Mouse (Mus musculus): ENCODE measurements around the gene Abcc9. TPM values are rescaled to one million over a fixed set of nuclear protein-coding genes. Genes with fewer than 3 reads are reported as not detected.

The Abcc9 gene
- total and polyA plus RNA-seq, 3 experiments, result not detected

DNA sequence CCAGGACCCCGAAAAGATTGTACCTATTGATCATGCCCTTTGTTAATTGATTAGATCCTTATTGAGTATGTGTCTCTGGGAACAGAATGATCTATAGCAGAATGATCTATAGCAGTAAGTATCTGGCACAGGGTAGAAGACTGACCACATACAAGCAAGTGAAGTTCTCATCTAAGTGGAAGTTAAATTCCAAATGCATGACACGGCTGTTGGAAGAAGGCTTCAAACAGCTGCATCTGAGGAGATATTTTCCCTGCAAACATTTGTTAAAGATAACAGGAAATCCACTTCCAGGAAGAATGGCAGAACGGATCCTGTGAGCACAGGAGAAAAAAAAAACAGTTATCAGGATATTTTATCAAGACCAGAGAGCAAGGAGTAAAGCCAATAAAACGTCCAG is 158.5 kb downstream of the Abcc9 start:
- H3K27ac ChIP-seq (ENCODE audit: insufficient read depth, low read depth), result no peak overlapping the region
- H3K9ac ChIP-seq (ENCODE audit: insufficient read depth, low read depth), result no peak overlapping the region
- H3K4me2 ChIP-seq (ENCODE audit: insufficient read depth, low read depth, poor library complexity, severe bottlenecking), result no peak overlapping the region
- no peak for TF ChIP-seq KAT2A (IDR thresholded peaks at IDR 0.05; ENCODE audit: insufficient replicate concordance, low read length)
- TF ChIP-seq JUND (conservative IDR thresholded peaks at IDR 0.05; ENCODE audit: low read depth, low read length), result no peak
- TF ChIP-seq ZMIZ1 (IDR thresholded peaks at IDR 0.05; ENCODE audit: low read depth, low read length), result no peak
- TF ChIP-seq PAX5 (IDR thresholded peaks at IDR 0.05; ENCODE audit: low read length), result no peak
- TF ChIP-seq TCF12 (IDR thresholded peaks at IDR 0.05; ENCODE audit: low read depth, low read length), result no peak
- H3K27me3 ChIP-seq (replicated peaks), result no peaks in the 10 kb centered on the region
- H3K4me1 ChIP-seq (ENCODE audit: control insufficient read depth in 1 of 2, insufficient read depth in 2 of 2), result no peaks in the 10 kb centered on the region
- dilution Hi-C loops (cut with MboI; ENCODE audit: extremely low pct_ligation_motif_present, extremely low pct_unique_long_range_greater_than_20kb, low sequenced_read_pairs), result no loop called here
- H3K36me3 ChIP-seq (replicated peaks in 1 of 2; ENCODE audit: control insufficient read depth in 1 of 2, insufficient read depth in 1 of 2, low read length in 1 of 2), result no peaks in the 10 kb centered on the region
- H3K4me3 ChIP-seq (replicated peaks in 1 of 3; ENCODE audit: low read depth in 2 of 3, low read length in 2 of 3, poor library complexity in 1 of 3), result no peak overlapping the region
- H3K9me3 ChIP-seq (replicated peaks; ENCODE audit: low read length), result no peaks in the 10 kb centered on the region
- in situ Hi-C loops (cut with MboI; ENCODE audit: low pct_ligation_motif_present, low pct_unique_long_range_greater_than_20kb, low sequenced_read_pairs), result no loop called here
- no peaks in the 10 kb centered on the region for H3K79me2 ChIP-seq (replicated peaks; ENCODE audit: control insufficient read depth, extremely low read depth, insufficient read depth, poor library complexity, severe bottlenecking)
- no peak for DNase-seq (ENCODE audit: extremely low read depth)

DNA sequence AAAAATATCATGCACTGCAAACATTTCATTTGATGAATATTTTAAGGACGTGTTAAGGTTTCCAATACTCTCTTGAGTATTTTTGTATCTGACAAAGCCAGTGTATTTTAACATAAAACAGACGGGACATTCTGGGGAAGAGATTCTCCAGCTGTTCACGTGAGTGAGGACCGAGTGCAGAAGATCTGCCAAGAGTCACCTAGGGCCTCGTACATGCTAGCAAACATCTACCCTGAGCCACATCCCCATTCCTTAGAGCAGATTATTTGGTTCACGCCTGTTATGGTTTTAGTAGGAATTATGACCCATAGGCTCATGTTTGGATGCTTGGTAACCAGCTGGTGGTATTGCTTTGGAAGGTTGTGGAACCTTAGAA is 159.3 kb downstream of the Abcc9 start:
- no peak overlapping the region for H3K9ac ChIP-seq (ENCODE audit: insufficient read depth, low read depth)
- H3K9me3 ChIP-seq (replicated peaks; ENCODE audit: low read length), result no peaks in the 10 kb centered on the region
- no peaks in the 10 kb centered on the region for H3K79me2 ChIP-seq (replicated peaks; ENCODE audit: control insufficient read depth, extremely low read depth, insufficient read depth, poor library complexity, severe bottlenecking)
- no peak overlapping the region for H3K4me3 ChIP-seq (replicated peaks in 1 of 3; ENCODE audit: low read depth in 2 of 3, low read length in 2 of 3, poor library complexity in 1 of 3)
- H3K4me2 ChIP-seq (ENCODE audit: insufficient read depth, low read depth, poor library complexity, severe bottlenecking), result no peak overlapping the region
- no peak overlapping the region for H3K27ac ChIP-seq (ENCODE audit: insufficient read depth, low read depth)
- dilution Hi-C loops (cut with MboI; ENCODE audit: extremely low pct_ligation_motif_present, extremely low pct_unique_long_range_greater_than_20kb, low sequenced_read_pairs) (no loop called here), in situ Hi-C loops (cut with MboI; ENCODE audit: low pct_ligation_motif_present, low pct_unique_long_range_greater_than_20kb, low sequenced_read_pairs) (no loop called here)
- H3K36me3 ChIP-seq (replicated peaks in 1 of 2; ENCODE audit: control insufficient read depth in 1 of 2, insufficient read depth in 1 of 2, low read length in 1 of 2), result no peaks in the 10 kb centered on the region
- H3K4me1 ChIP-seq (ENCODE audit: control insufficient read depth in 1 of 2, insufficient read depth in 2 of 2), result no peaks in the 10 kb centered on the region
- TF ChIP-seq MAFK (IDR thresholded peaks at IDR 0.05; ENCODE audit: insufficient replicate concordance, low read length) (no peak), JUN (IDR thresholded peaks at IDR 0.05; ENCODE audit: insufficient read depth, low read depth, low read length) (no peak), CTCF (conservative IDR thresholded peaks at IDR 0.05 in 1 of 2, IDR thresholded peaks at IDR 0.05 in 1 of 2; ENCODE audit: low read depth in 2 of 2, low read length in 2 of 2) (no peak), POLR2A (IDR thresholded peaks at IDR 0.05; ENCODE audit: low read depth, low read length) (no peak), GABPA (IDR thresholded peaks at IDR 0.05; ENCODE audit: insufficient replicate concordance, low read depth, low read length) (no peak)
- DNase-seq (ENCODE audit: extremely low read depth), result no peak
- H3K27me3 ChIP-seq (replicated peaks), result no peaks in the 10 kb centered on the region

DNA sequence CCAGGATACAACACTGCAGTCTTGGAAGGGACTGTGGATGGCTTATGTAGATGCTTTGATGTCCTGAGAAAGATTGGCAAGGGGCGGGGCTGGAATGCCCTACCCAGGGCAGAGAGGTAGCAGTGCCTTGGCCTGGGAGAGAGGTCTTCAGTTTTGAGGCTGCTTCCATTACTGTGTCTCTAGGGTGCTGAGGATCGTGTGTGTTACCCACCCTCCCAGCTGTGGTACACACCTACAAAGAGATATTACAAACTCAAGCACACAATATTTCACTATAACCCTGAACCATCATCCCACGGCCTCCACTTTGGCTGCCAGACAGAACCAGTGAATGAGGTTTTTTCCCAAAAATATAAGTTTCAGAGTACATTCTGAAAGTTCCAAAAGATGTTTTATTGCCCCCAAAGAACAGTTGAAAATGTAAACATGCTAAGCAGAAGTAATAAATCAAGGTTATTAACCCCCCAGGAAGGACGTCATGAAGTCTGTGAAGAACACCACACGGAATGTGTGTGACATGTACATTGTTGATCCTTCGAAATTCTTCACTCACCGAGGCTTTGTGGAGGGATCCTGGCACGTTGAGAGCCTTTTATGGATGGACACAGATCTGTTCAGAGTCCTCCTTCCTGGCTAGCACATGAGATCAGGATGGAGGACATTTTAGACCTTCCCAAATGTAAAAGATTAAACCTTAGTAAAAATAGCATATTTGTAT is 159.9 kb downstream of the Abcc9 start:
- in situ Hi-C loops (cut with MboI; ENCODE audit: low pct_ligation_motif_present, low pct_unique_long_range_greater_than_20kb, low sequenced_read_pairs), result no loop called here
- dilution Hi-C loops (cut with MboI; ENCODE audit: extremely low pct_ligation_motif_present, extremely low pct_unique_long_range_greater_than_20kb, low sequenced_read_pairs), result no loop called here
- H3K4me1 ChIP-seq (ENCODE audit: control insufficient read depth in 1 of 2, insufficient read depth in 2 of 2), result no peaks in the 10 kb centered on the region
- no peak overlapping the region for H3K4me3 ChIP-seq (replicated peaks in 1 of 3; ENCODE audit: low read depth in 2 of 3, low read length in 2 of 3, poor library complexity in 1 of 3)
- DNase-seq (ENCODE audit: extremely low read depth), result no peak
- H3K27ac ChIP-seq (ENCODE audit: insufficient read depth, low read depth), result no peak overlapping the region
- H3K9ac ChIP-seq (ENCODE audit: insufficient read depth, low read depth), result no peak overlapping the region
- no peaks in the 10 kb centered on the region for H3K36me3 ChIP-seq (replicated peaks in 1 of 2; ENCODE audit: control insufficient read depth in 1 of 2, insufficient read depth in 1 of 2, low read length in 1 of 2)
- H3K27me3 ChIP-seq (replicated peaks), result no peaks in the 10 kb centered on the region
- H3K4me2 ChIP-seq (ENCODE audit: insufficient read depth, low read depth, poor library complexity, severe bottlenecking), result no peak overlapping the region
- no peaks in the 10 kb centered on the region for H3K9me3 ChIP-seq (replicated peaks; ENCODE audit: low read length)
- no peaks in the 10 kb centered on the region for H3K79me2 ChIP-seq (replicated peaks; ENCODE audit: control insufficient read depth, extremely low read depth, insufficient read depth, poor library complexity, severe bottlenecking)
- TF ChIP-seq ETS1 (conservative IDR thresholded peaks at IDR 0.05; ENCODE audit: low read depth, low read length) (no peak), HCFC1 (IDR thresholded peaks at IDR 0.05; ENCODE audit: low read depth, low read length) (no peak)
